In the genomic region with DNA sequence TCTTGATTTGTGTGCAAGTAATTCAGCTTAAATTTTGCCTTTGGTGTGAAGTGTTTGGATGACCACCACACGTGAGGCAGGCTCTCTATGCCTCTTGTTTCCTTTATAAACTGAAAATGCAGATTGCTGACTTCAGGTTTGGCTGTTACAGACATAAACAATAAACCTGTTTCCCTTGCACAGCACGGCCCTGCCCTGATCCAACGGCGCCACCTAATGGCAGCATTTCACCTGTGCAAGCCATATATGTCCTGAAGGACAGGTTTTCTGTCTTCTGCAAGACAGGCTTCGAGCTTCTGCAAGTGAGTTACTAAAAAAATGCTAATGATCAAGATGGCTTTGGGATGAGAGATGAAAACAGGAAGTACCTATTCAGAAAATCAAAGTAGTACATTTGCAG, we compare ENCODE assay signal across 8 mouse cellular contexts. TPM values are rescaled to one million over a fixed set of nuclear protein-coding genes. Genes with fewer than 3 reads are reported as not detected.
DNase-seq lines count a peak whose midpoint lies in the region; ATAC-seq lines count a peak whose summit lies in the region.

No protein-coding gene starts in this region.

- intact Hi-C loops in heart, postnatal 36 days (cut with DNase I) = loop anchor here (2.0 to 5.0 kb wide), 2 partner anchors 50 to 437 kb away; partner anchors contain the start of gene Exosc10
- intact Hi-C loops in left cerebral cortex, postnatal 25 days (cut with DNase I) = loop anchor here (5.0 kb wide), 1 partner anchor 50 kb away; the partner anchor contains the start of gene Exosc10

- H3K4me2 ChIP-seq in embryonic facial prominence, embryonic 13.5 days = no peak overlapping the region

- no peaks in the 10 kb centered on the region for H3K4me1 ChIP-seq in embryonic facial prominence, embryonic 13.5 days

- H3K9ac ChIP-seq in embryonic facial prominence, embryonic 13.5 days = no peak overlapping the region

- ATAC-seq in embryonic facial prominence, embryonic 13.5 days (ENCODE audit: insufficient number of reproducible peaks, insufficient read depth, low FRiP score, low TSS enrichment, low read depth) = no peak

- no peak overlapping the region for H3K4me3 ChIP-seq in embryonic facial prominence, embryonic 13.5 days

- 30% methylated on average over 5 of the region's 5 CpGs for WGBS in embryonic facial prominence, embryonic 13.5 days

- H3K36me3 ChIP-seq in embryonic facial prominence, embryonic 13.5 days = peaks cover 27% of the 10 kb centered on the region

- H3K27me3 ChIP-seq in embryonic facial prominence, embryonic 13.5 days = no peaks in the 10 kb centered on the region

- no peaks in the 10 kb centered on the region for H3K9me3 ChIP-seq in embryonic facial prominence, embryonic 13.5 days

- DNase-seq in left cerebral cortex, adult 18-20 months (ENCODE audit: low spot score in 2 of 2) = peak; percentile 82 to 86
- DNase-seq in left cerebral cortex, adult 11 months (ENCODE audit: low spot score) = no peak
- DNase-seq in adrenal gland, postnatal 25 days = peak; percentile 84
- DNase-seq in heart, postnatal 36 days = peak; percentile 70 to 83
- peak; percentile 71 to 80 for DNase-seq in left cerebral cortex, postnatal 25 days (ENCODE audit: low spot score in 2 of 2)
- peak; percentile 70 for DNase-seq in ovary, postnatal 36 days (ENCODE audit: low spot score)
- DNase-seq in thymus, postnatal 36 days = peak; percentile 72 to 76

- H3K27ac ChIP-seq in embryonic facial prominence, embryonic 13.5 days = 0 out of 2 replicates have a peak overlapping the region, but pooled peaks have one; percentile 7

RNA-seq across cellular contexts. Expression of gene Masp2, which starts 5.4 kb away (rescaled TPM):
- total RNA-seq in left cerebral cortex, adult 18-20 months (2021) = 1 to 10 TPM; 1.7 to 2.6 TPM
- total RNA-seq in adrenal gland, postnatal 25 days (2021) = 2.8 and 4.4 TPM in 2 replicates
- polyA plus RNA-seq in embryonic facial prominence, embryonic 13.5 days (2015; fragmentation: Nextera tagmentation; extraction: Ambion mirVana) = 0.07 and 1.1 TPM in 2 replicates
- under 1 TPM in 1 of 2 experiments, not detected in 1; 0.56 TPM for total RNA-seq in heart, postnatal 36 days (2021)
- 1 to 10 TPM; 1.8 to 2.4 TPM for total RNA-seq in left cerebral cortex, postnatal 25 days (2021)

RNA-seq across cellular contexts. Expression of gene Srm, which starts 16.5 kb away (rescaled TPM):
- total RNA-seq in left cerebral cortex, adult 18-20 months (2021) = 10 to 100 TPM; 72.1 to 77.0 TPM
- 68.3 and 78.6 TPM in 2 replicates for total RNA-seq in adrenal gland, postnatal 25 days (2021)
- polyA plus RNA-seq in embryonic facial prominence, embryonic 13.5 days (2015; fragmentation: Nextera tagmentation; extraction: Ambion mirVana) = 201 and 214 TPM in 2 replicates
- total RNA-seq in heart, postnatal 36 days (2021) = 10 to 100 TPM; 17.5 to 18.7 TPM
- 10 to 100 TPM; 70.5 to 82.3 TPM for total RNA-seq in left cerebral cortex, postnatal 25 days (2021)

RNA-seq across cellular contexts. Expression of gene Tardbp, which starts 19.1 kb away (rescaled TPM):
- total RNA-seq in left cerebral cortex, adult 18-20 months (2021) = 100 to 1,000 TPM; 214 to 220 TPM
- 282 and 318 TPM in 2 replicates for total RNA-seq in adrenal gland, postnatal 25 days (2021)
- 371 and 401 TPM in 2 replicates for polyA plus RNA-seq in embryonic facial prominence, embryonic 13.5 days (2015; fragmentation: Nextera tagmentation; extraction: Ambion mirVana)
- total RNA-seq in heart, postnatal 36 days (2021) = 100 to 1,000 TPM; 123 to 130 TPM
- 100 to 1,000 TPM; 187 to 201 TPM for total RNA-seq in left cerebral cortex, postnatal 25 days (2021)

RNA-seq across cellular contexts. Expression of gene Gm572, which starts 35.4 kb away (rescaled TPM):
- total RNA-seq in left cerebral cortex, adult 18-20 months (2021) = not detected
- not detected in 2 replicates for total RNA-seq in adrenal gland, postnatal 25 days (2021)
- not detected in 2 replicates for polyA plus RNA-seq in embryonic facial prominence, embryonic 13.5 days (2015; fragmentation: Nextera tagmentation; extraction: Ambion mirVana)
- 1 to 10 TPM; 3.7 to 5.5 TPM for total RNA-seq in heart, postnatal 36 days (2021)
- total RNA-seq in left cerebral cortex, postnatal 25 days (2021) = not detected

RNA-seq across cellular contexts. Expression of gene Exosc10, which starts 49.5 kb away (rescaled TPM):
- 10 to 100 TPM; 47.1 to 47.2 TPM for total RNA-seq in left cerebral cortex, adult 18-20 months (2021)
- 54.7 and 55.2 TPM in 2 replicates for total RNA-seq in adrenal gland, postnatal 25 days (2021)
- polyA plus RNA-seq in embryonic facial prominence, embryonic 13.5 days (2015; fragmentation: Nextera tagmentation; extraction: Ambion mirVana) = 97.0 and 99.7 TPM in 2 replicates
- 10 to 100 TPM; 38.5 to 43.2 TPM for total RNA-seq in heart, postnatal 36 days (2021)
- 10 to 100 TPM; 44.3 to 47.1 TPM for total RNA-seq in left cerebral cortex, postnatal 25 days (2021)
